Mouse (Mus musculus): ENCODE measurements around the gene Fam53b. TPM values are rescaled to one million over a fixed set of nuclear protein-coding genes. Genes with fewer than 3 reads are reported as not detected.
A peak's percentile ranks its signal among the peaks of the same experiment; 100 is the strongest.

The Fam53b gene
- polyA plus RNA-seq, 1 experiment = 51.4 TPM

- no peak overlapping the region for H3K4me3 ChIP-seq (replicated peaks; ENCODE audit: control insufficient read depth, low read depth, low read length)
- H3K4me1 ChIP-seq (ENCODE audit: control insufficient read depth, insufficient read depth, low read length) = peaks cover 5% of the 10 kb centered on the region; the same call in 1 of the 2 replicates
- no peak for TF ChIP-seq POLR2A (IDR thresholded peaks at IDR 0.05; ENCODE audit: borderline replicate concordance, control insufficient read depth, low read depth, low read length)
- TF ChIP-seq CTCF (IDR thresholded peaks at IDR 0.05; ENCODE audit: control insufficient read depth, insufficient read depth, low read length) = no peak
- H3K27ac ChIP-seq (ENCODE audit: control insufficient read depth, insufficient read depth, low read depth, low read length, poor library complexity) = no peak overlapping the region
- 89% methylated on average over 5 of the region's 5 CpGs for WGBS
These were observed 70.8 kb downstream of the Fam53b start for GRCm38 (mm10) chr7:132742912-132743311.

GRCm38 (mm10) chr7:132739829-132740228 is 73.9 kb downstream of the Fam53b start:
- 66% methylated on average over 6 of the region's 6 CpGs for WGBS
- no peak overlapping the region for H3K4me3 ChIP-seq (replicated peaks; ENCODE audit: control insufficient read depth, low read depth, low read length)
- H3K4me1 ChIP-seq (ENCODE audit: control insufficient read depth, insufficient read depth, low read length) = peaks cover 19% of the 10 kb centered on the region
- TF ChIP-seq POLR2A (IDR thresholded peaks at IDR 0.05; ENCODE audit: borderline replicate concordance, control insufficient read depth, low read depth, low read length) = no peak
- peak overlapping the region; percentile 47 for H3K27ac ChIP-seq (ENCODE audit: control insufficient read depth, insufficient read depth, low read depth, low read length, poor library complexity)

- no peak overlapping the region for H3K4me3 ChIP-seq (replicated peaks; ENCODE audit: control insufficient read depth, low read depth, low read length)
- H3K4me1 ChIP-seq (ENCODE audit: control insufficient read depth, insufficient read depth, low read length) = peaks cover 23% of the 10 kb centered on the region
- 62% methylated on average over 6 of the region's 6 CpGs for WGBS
These were observed 74.8 kb downstream of the Fam53b start for GRCm38 (mm10) chr7:132738844-132739243.

GRCm38 (mm10) chr7:132736099-132736862 is 77.4 kb downstream of the Fam53b start:
- peak overlapping the region; percentile 75 for H3K27ac ChIP-seq (ENCODE audit: control insufficient read depth, insufficient read depth, low read depth, low read length, poor library complexity)
- H3K4me1 ChIP-seq (ENCODE audit: control insufficient read depth, insufficient read depth, low read length) = peaks cover 23% of the 10 kb centered on the region
- 66% methylated on average over 17 of the region's 17 CpGs for WGBS
- TF ChIP-seq CTCF (IDR thresholded peaks at IDR 0.05; ENCODE audit: control insufficient read depth, insufficient read depth, low read length) (no peak), POLR2A (IDR thresholded peaks at IDR 0.05; ENCODE audit: borderline replicate concordance, control insufficient read depth, low read depth, low read length) (no peak)
- H3K4me3 ChIP-seq (replicated peaks; ENCODE audit: control insufficient read depth, low read depth, low read length) = no peak overlapping the region

More at GRCm38 (mm10) chr7:132738844-132739243, 74.8 kb downstream of the Fam53b start:
- peak overlapping the region; percentile 64 for H3K27ac ChIP-seq (ENCODE audit: control insufficient read depth, insufficient read depth, low read depth, low read length, poor library complexity)
- TF ChIP-seq CTCF (IDR thresholded peaks at IDR 0.05; ENCODE audit: control insufficient read depth, insufficient read depth, low read length) (no peak), POLR2A (IDR thresholded peaks at IDR 0.05; ENCODE audit: borderline replicate concordance, control insufficient read depth, low read depth, low read length) (no peak)

GRCm38 (mm10) chr7:132735145-132735544 is 78.5 kb downstream of the Fam53b start:
- Histone ChIP-seq H3K27ac (ENCODE audit: control insufficient read depth, insufficient read depth, low read depth, low read length, poor library complexity) (peak overlapping the region; percentile 78), H3K4me3 (replicated peaks; ENCODE audit: control insufficient read depth, low read depth, low read length) (no peak overlapping the region), H3K4me1 (ENCODE audit: control insufficient read depth, insufficient read depth, low read length) (peaks cover 25% of the 10 kb centered on the region)
- TF ChIP-seq POLR2A (IDR thresholded peaks at IDR 0.05; ENCODE audit: borderline replicate concordance, control insufficient read depth, low read depth, low read length) (no peak), CTCF (IDR thresholded peaks at IDR 0.05; ENCODE audit: control insufficient read depth, insufficient read depth, low read length) (peak; percentile 86)
- WGBS = 4% methylated on average over 5 of the region's 5 CpGs

GRCm38 (mm10) chr7:132734222-132734621 is 79.5 kb downstream of the Fam53b start:
- TF ChIP-seq CTCF (IDR thresholded peaks at IDR 0.05; ENCODE audit: control insufficient read depth, insufficient read depth, low read length) = no peak
- TF ChIP-seq POLR2A (IDR thresholded peaks at IDR 0.05; ENCODE audit: borderline replicate concordance, control insufficient read depth, low read depth, low read length) = no peak
- WGBS = 92% methylated on average over 9 of the region's 9 CpGs
- H3K4me1 ChIP-seq (ENCODE audit: control insufficient read depth, insufficient read depth, low read length) = peaks cover 27% of the 10 kb centered on the region
- H3K4me3 ChIP-seq (replicated peaks; ENCODE audit: control insufficient read depth, low read depth, low read length) = no peak overlapping the region
- H3K27ac ChIP-seq (ENCODE audit: control insufficient read depth, insufficient read depth, low read depth, low read length, poor library complexity) = peak overlapping the region; percentile 67

GRCm38 (mm10) chr7:132733521-132733920 is 80.2 kb downstream of the Fam53b start:
- H3K4me1 ChIP-seq (ENCODE audit: control insufficient read depth, insufficient read depth, low read length) = peaks cover 27% of the 10 kb centered on the region
- 0 out of 2 replicates have a peak overlapping the region, but pooled peaks have one; percentile 10 for H3K27ac ChIP-seq (ENCODE audit: control insufficient read depth, insufficient read depth, low read depth, low read length, poor library complexity)
- H3K4me3 ChIP-seq (replicated peaks; ENCODE audit: control insufficient read depth, low read depth, low read length) = no peak overlapping the region
- WGBS = 95% methylated on average over 6 of the region's 6 CpGs
- TF ChIP-seq POLR2A (IDR thresholded peaks at IDR 0.05; ENCODE audit: borderline replicate concordance, control insufficient read depth, low read depth, low read length) = no peak
- TF ChIP-seq CTCF (IDR thresholded peaks at IDR 0.05; ENCODE audit: control insufficient read depth, insufficient read depth, low read length) = no peak

GRCm38 (mm10) chr7:132732136-132732789 is 81.4 kb downstream of the Fam53b start:
- TF ChIP-seq POLR2A (IDR thresholded peaks at IDR 0.05; ENCODE audit: borderline replicate concordance, control insufficient read depth, low read depth, low read length) (no peak), CTCF (IDR thresholded peaks at IDR 0.05; ENCODE audit: control insufficient read depth, insufficient read depth, low read length) (no peak)
- Histone ChIP-seq H3K4me3 (replicated peaks; ENCODE audit: control insufficient read depth, low read depth, low read length) (no peak overlapping the region), H3K4me1 (ENCODE audit: control insufficient read depth, insufficient read depth, low read length) (peaks cover 22% of the 10 kb centered on the region), H3K27ac (ENCODE audit: control insufficient read depth, insufficient read depth, low read depth, low read length, poor library complexity) (peak overlapping the region; percentile 26)
- WGBS = 90% methylated on average over 6 of the region's 6 CpGs
